Comparison of ENCODE assay signal across 16 mouse cellular contexts in genomic region chr7:123566264-123566663, GRCm38 (mm10).
DNase-seq lines count a peak whose midpoint lies in the region; ATAC-seq and TF ChIP-seq lines count a peak whose summit lies in the region.
"Had no signal": no experiment of that assay in that cellular context is flagged by ENCODE, and none has a peak within 500 bp of the region (broad histone marks: within the 10 kb centered on the region; RNA-seq: fewer than 3 reads in every experiment).

No protein-coding gene starts in this region.

- H3K4me3 ChIP-seq in forebrain, postnatal 0 days (ENCODE audit: low read depth, low read length): no peak overlapping the region
- H3K4me3 ChIP-seq in forebrain, embryonic 16.5 days (replicated peaks; ENCODE audit: low read length): no peak overlapping the region
- H3K4me3 ChIP-seq in liver, adult 2 months (ENCODE audit: insufficient read depth, low read depth, low read length): no peak overlapping the region
- no peak overlapping the region for H3K4me3 ChIP-seq in liver, embryonic 11.5 days (ENCODE audit: low read depth, low read length)
- H3K4me3 ChIP-seq in CH12.LX (replicated peaks in 1 of 3; ENCODE audit: low read depth in 2 of 3, low read length in 2 of 3, poor library complexity in 1 of 3): no peak overlapping the region
- no peak overlapping the region for H3K4me3 ChIP-seq in forebrain, embryonic 11.5 days (ENCODE audit: low read depth, low read length)
- H3K4me3 ChIP-seq: lung, embryonic 15.5 days had no signal

- no peak for TF ChIP-seq EP300 in CH12.LX (IDR thresholded peaks at IDR 0.05; ENCODE audit: low read length)

- no peak overlapping the region for H3K4me2 ChIP-seq in forebrain, postnatal 0 days (ENCODE audit: low read depth)
- H3K4me2 ChIP-seq in forebrain, embryonic 16.5 days (ENCODE audit: low read length): no peak overlapping the region
- no peak overlapping the region for H3K4me2 ChIP-seq in liver, embryonic 11.5 days
- no peak overlapping the region for H3K4me2 ChIP-seq in CH12.LX (ENCODE audit: insufficient read depth, low read depth, poor library complexity, severe bottlenecking)
- no peak overlapping the region for H3K4me2 ChIP-seq in forebrain, embryonic 11.5 days (ENCODE audit: low read depth, low read length, severe bottlenecking)
- H3K4me2 ChIP-seq: lung, embryonic 15.5 days; midbrain, embryonic 11.5 days had no signal

- 0 out of 2 replicates have a peak, but pooled peaks have one; percentile 8 for TF ChIP-seq CTCF in forebrain, postnatal 0 days (IDR thresholded peaks at IDR 0.05; ENCODE audit: low read depth)
- TF ChIP-seq CTCF in liver, adult 2 months (IDR thresholded peaks at IDR 0.05; ENCODE audit: low read depth, low read length): peak; percentile 53
- TF ChIP-seq CTCF in CH12.LX (conservative IDR thresholded peaks at IDR 0.05 in 1 of 2, IDR thresholded peaks at IDR 0.05 in 1 of 2; ENCODE audit: low read depth in 2 of 2, low read length in 2 of 2): peak in 1 of 2 experiments; percentile 51; a peak in 3 of 4 replicates

- H3K4me1 ChIP-seq in forebrain, postnatal 0 days (ENCODE audit: insufficient read depth): no peaks in the 10 kb centered on the region
- H3K4me1 ChIP-seq in forebrain, embryonic 16.5 days (replicated peaks; ENCODE audit: control insufficient read depth, insufficient read depth, low read length): no peaks in the 10 kb centered on the region
- H3K4me1 ChIP-seq in liver, adult 2 months (ENCODE audit: control insufficient read depth, insufficient read depth, low read length): no peaks in the 10 kb centered on the region
- H3K4me1 ChIP-seq in liver, embryonic 11.5 days (replicated peaks; ENCODE audit: control insufficient read depth, insufficient read depth, low read length): no peaks in the 10 kb centered on the region
- no peaks in the 10 kb centered on the region for H3K4me1 ChIP-seq in CH12.LX (ENCODE audit: control insufficient read depth in 1 of 2, insufficient read depth in 2 of 2)
- no peaks in the 10 kb centered on the region for H3K4me1 ChIP-seq in forebrain, embryonic 11.5 days (replicated peaks; ENCODE audit: control insufficient read depth, insufficient read depth, low read length)
- H3K4me1 ChIP-seq: lung, embryonic 15.5 days had no signal

- no peak for TF ChIP-seq POLR2A in liver, adult 2 months (IDR thresholded peaks at IDR 0.05; ENCODE audit: extremely low read depth, insufficient read depth, low read length)
- TF ChIP-seq POLR2A in CH12.LX (IDR thresholded peaks at IDR 0.05; ENCODE audit: low read depth, low read length): no peak

- H3K27ac ChIP-seq in forebrain, postnatal 0 days (ENCODE audit: low read depth, low read length): no peak overlapping the region
- no peak overlapping the region for H3K27ac ChIP-seq in forebrain, embryonic 16.5 days (ENCODE audit: low read length)
- H3K27ac ChIP-seq in liver, adult 2 months (replicated peaks; ENCODE audit: insufficient read depth, low read depth, low read length): no peak overlapping the region
- no peak overlapping the region for H3K27ac ChIP-seq in liver, embryonic 11.5 days (ENCODE audit: low read depth, low read length)
- H3K27ac ChIP-seq in CH12.LX (ENCODE audit: insufficient read depth, low read depth): no peak overlapping the region
- no peak overlapping the region for H3K27ac ChIP-seq in forebrain, embryonic 11.5 days (ENCODE audit: low read depth, low read length)
- H3K27ac ChIP-seq: lung, embryonic 15.5 days had no signal

- H3K79me2 ChIP-seq in liver, adult 2 months (ENCODE audit: control insufficient read depth, insufficient read depth, low read length): no peaks in the 10 kb centered on the region
- H3K79me2 ChIP-seq in CH12.LX (replicated peaks; ENCODE audit: control insufficient read depth, extremely low read depth, insufficient read depth, poor library complexity, severe bottlenecking): no peaks in the 10 kb centered on the region

- H3K9ac ChIP-seq in forebrain, postnatal 0 days: no peak overlapping the region
- H3K9ac ChIP-seq in forebrain, embryonic 16.5 days (replicated peaks; ENCODE audit: low read depth, low read length): no peak overlapping the region
- H3K9ac ChIP-seq in liver, adult 2 months (ENCODE audit: low read depth, low read length): no peak overlapping the region
- H3K9ac ChIP-seq in liver, embryonic 11.5 days (ENCODE audit: low read depth, low read length): no peak overlapping the region
- no peak overlapping the region for H3K9ac ChIP-seq in CH12.LX (ENCODE audit: insufficient read depth, low read depth)
- no peak overlapping the region for H3K9ac ChIP-seq in forebrain, embryonic 11.5 days (ENCODE audit: low read length)
- H3K9ac ChIP-seq: lung, embryonic 15.5 days had no signal

- no peak for ATAC-seq in forebrain, postnatal 0 days
- ATAC-seq in forebrain, embryonic 16.5 days: no peak
- no peak for ATAC-seq in liver, embryonic 11.5 days (replicated peaks; ENCODE audit: low FRiP score)
- ATAC-seq in forebrain, embryonic 11.5 days (replicated peaks; ENCODE audit: low FRiP score): no peak
- ATAC-seq: CD4-positive, CD25-positive, alpha-beta regulatory T cell, adult 4 months; inflammation-experienced regulatory T-cells, adult 6 months had no signal

- dilution Hi-C loops in CH12.LX (cut with MboI; ENCODE audit: extremely low pct_ligation_motif_present, extremely low pct_unique_long_range_greater_than_20kb, low sequenced_read_pairs): no loop called here

- DNase-seq in forebrain, postnatal 0 days: no peak
- no peak for DNase-seq in liver, adult 2 months (ENCODE audit: extremely low read depth, low read depth, low spot score)
- no peak for DNase-seq in liver, embryonic 11.5 days (ENCODE audit: low spot score)
- DNase-seq in CH12.LX (ENCODE audit: extremely low read depth): peak; percentile 17
- DNase-seq in ZHBTc4 (ENCODE audit: low read depth, low spot score): peak; percentile 35
- no peak for DNase-seq in layer of hippocampus, adult 9-10 months (ENCODE audit: low spot score)
- no peak for DNase-seq in forebrain, embryonic 11.5 days (ENCODE audit: low spot score)
- DNase-seq: heart, adult 18-20 months; heart, postnatal 14 days; right cerebral cortex, postnatal 25 days; thymus, postnatal 14 days had no signal

- 49% methylated on average over 1 of the region's 1 CpGs for WGBS in forebrain, postnatal 0 days
- WGBS in forebrain, embryonic 16.5 days: 58% methylated on average over 1 of the region's 1 CpGs
- 53% methylated on average over 1 of the region's 1 CpGs for WGBS in liver, adult 2 months
- WGBS in liver, embryonic 11.5 days: 44% methylated on average over 1 of the region's 1 CpGs
- 38% methylated on average over 1 of the region's 1 CpGs for WGBS in forebrain, embryonic 11.5 days

- H3K9me3 ChIP-seq in forebrain, postnatal 0 days (ENCODE audit: low read length): no peaks in the 10 kb centered on the region
- peaks cover 3% of the 10 kb centered on the region; the same call in 1 of the 2 replicates for H3K9me3 ChIP-seq in forebrain, embryonic 16.5 days (ENCODE audit: control insufficient read depth, low read length)
- H3K9me3 ChIP-seq in liver, embryonic 11.5 days (ENCODE audit: control insufficient read depth, low read length): no peaks in the 10 kb centered on the region
- H3K9me3 ChIP-seq in CH12.LX (replicated peaks; ENCODE audit: low read length): no peaks in the 10 kb centered on the region
- H3K9me3 ChIP-seq in forebrain, embryonic 11.5 days (ENCODE audit: control insufficient read depth, low read length): no peaks in the 10 kb centered on the region; the same call in 1 of the 2 replicates
- H3K9me3 ChIP-seq: lung, embryonic 15.5 days had no signal

- H3K36me3 ChIP-seq in forebrain, postnatal 0 days (ENCODE audit: insufficient read depth): no peaks in the 10 kb centered on the region
- no peaks in the 10 kb centered on the region for H3K36me3 ChIP-seq in forebrain, embryonic 16.5 days (ENCODE audit: control insufficient read depth, insufficient read depth)
- no peaks in the 10 kb centered on the region for H3K36me3 ChIP-seq in liver, adult 2 months (ENCODE audit: control insufficient read depth, insufficient read depth, low read length)
- H3K36me3 ChIP-seq in liver, embryonic 11.5 days (ENCODE audit: control insufficient read depth, insufficient read depth, low read length): no peaks in the 10 kb centered on the region
- H3K36me3 ChIP-seq in CH12.LX (replicated peaks in 1 of 2; ENCODE audit: control insufficient read depth in 1 of 2, insufficient read depth in 1 of 2, low read length in 1 of 2): no peaks in the 10 kb centered on the region
- H3K36me3 ChIP-seq in forebrain, embryonic 11.5 days (ENCODE audit: control insufficient read depth, insufficient read depth, low read length): no peaks in the 10 kb centered on the region
- H3K36me3 ChIP-seq: lung, embryonic 15.5 days had no signal

- TF ChIP-seq RAD21 in CH12.LX (IDR thresholded peaks at IDR 0.05; ENCODE audit: low read depth, low read length): no peak; the same call in none of the 2 replicates

- H3K27me3 ChIP-seq in forebrain, postnatal 0 days (ENCODE audit: insufficient read depth, low read length): no peaks in the 10 kb centered on the region
- H3K27me3 ChIP-seq in forebrain, embryonic 16.5 days (replicated peaks; ENCODE audit: control insufficient read depth, insufficient read depth, low read length): no peaks in the 10 kb centered on the region
- H3K27me3 ChIP-seq in liver, adult 2 months (ENCODE audit: control insufficient read depth, insufficient read depth, low read length): 0 out of 2 replicates have a peak, but pooled peaks cover 2% of the 10 kb centered on the region
- no peaks in the 10 kb centered on the region for H3K27me3 ChIP-seq in liver, embryonic 11.5 days (replicated peaks; ENCODE audit: control insufficient read depth, insufficient read depth, low read length)
- peaks cover 54% of the 10 kb centered on the region for H3K27me3 ChIP-seq in CH12.LX (replicated peaks)
- no peaks in the 10 kb centered on the region for H3K27me3 ChIP-seq in forebrain, embryonic 11.5 days (ENCODE audit: control insufficient read depth, insufficient read depth, low read length)
- H3K27me3 ChIP-seq: lung, embryonic 15.5 days had no signal

- in situ Hi-C loops in CH12.LX (cut with MboI; ENCODE audit: low pct_ligation_motif_present, low pct_unique_long_range_greater_than_20kb, low sequenced_read_pairs): no loop called here

TF ChIP-seq in CH12.LX, 34 proteins besides CTCF, POLR2A, EP300 and RAD21:
- TF ChIP-seq CHD2 (IDR thresholded peaks at IDR 0.05; ENCODE audit: low read length) (no peak), TBP (conservative IDR thresholded peaks at IDR 0.05; ENCODE audit: low read depth, low read length) (no peak), USF1 (IDR thresholded peaks at IDR 0.05; ENCODE audit: low read depth, low read length) (no peak), SMC3 (IDR thresholded peaks at IDR 0.05; ENCODE audit: low read depth, low read length) (peak; percentile 33; the same call in 1 of the 2 replicates)

Comparison
In these comparisons a context has a peak if more than half of its experiments do, and no peak if none do; other contexts are left out.
1. DNase-seq: peak in CH12.LX (single experiment) and ZHBTc4 (single experiment); none in forebrain, postnatal 0 days (single experiment), liver, adult 2 months (single experiment), liver, embryonic 11.5 days (single experiment), layer of hippocampus, adult 9-10 months (single experiment) and forebrain, embryonic 11.5 days (single experiment).